Mouse (Mus musculus) bone marrow, adult 2 months (tissue): ENCODE data around the gene Tgfbr2.

Source experiments
- CTCF ChIP-seq: fragments of 200-500 bp; IDR thresholded peaks from 2 replicates; pipeline ENCODE4 v1.5.1; 2011; ENCODE audit warnings: low read length, control low read depth; ENCODE audit not compliant: control insufficient read depth, insufficient read depth
- POLR2A ChIP-seq: fragments of 200-500 bp; IDR thresholded peaks from 2 replicates; pipeline ENCODE4 v1.6.1; 2011; ENCODE audit warnings: low read depth, mild to moderate bottlenecking, control low read depth, low read length, borderline replicate concordance; ENCODE audit not compliant: control insufficient read depth

- TF ChIP-seq CTCF: no peak
- TF ChIP-seq POLR2A: no peak
These were observed 87.9 kb downstream of the Tgfbr2 start for GRCm38 (mm10) chr9:116087263-116087662.
